Mouse (Mus musculus): ENCODE data around the gene Rfc5. TPM values are rescaled to one million over a fixed set of nuclear protein-coding genes. Genes with fewer than 3 reads are reported as not detected.
"Not testable (repeated sequence)": the region's sequence is repeated elsewhere in the genome, so short reads cannot be mapped to it uniquely, and the experiment has no call there.

The Rfc5 gene
- polyA plus RNA-seq, 1 experiment from 2014 or later: 31.9 TPM

GRCm38 (mm10) chr5:117383198-117383597 is 5.6 kb downstream of the Rfc5 start:
- Histone ChIP-seq H3K27me3 (replicated peaks; ENCODE audit: control insufficient read depth, insufficient read depth, low read length) (no peaks in the 10 kb centered on the region), H3K9ac (ENCODE audit: low read depth, low read length) (no peak overlapping the region), H3K9me3 (ENCODE audit: control insufficient read depth, low read length) (no peaks in the 10 kb centered on the region), H3K4me3 (ENCODE audit: low read length) (no peak overlapping the region), H3K36me3 (ENCODE audit: control insufficient read depth, insufficient read depth, low read length) (peaks cover 17% of the 10 kb centered on the region; the same call in 1 of the 2 replicates), H3K4me1 (ENCODE audit: control insufficient read depth, insufficient read depth, low read depth, low read length) (peaks cover 2% of the 10 kb centered on the region), H3K27ac (ENCODE audit: low read depth, low read length) (no peak overlapping the region), H3K4me2 (ENCODE audit: low read length) (no peak overlapping the region)
- 66% methylated on average over 12 of the region's 12 CpGs for WGBS
- no peak for ATAC-seq

GRCm38 (mm10) chr5:117381785-117382184 is 7.1 kb downstream of the Rfc5 start:
- 73% methylated on average over 7 of the region's 7 CpGs for WGBS
- Histone ChIP-seq H3K9ac (ENCODE audit: low read depth, low read length) (no peak overlapping the region), H3K27ac (ENCODE audit: low read depth, low read length) (no peak overlapping the region), H3K4me1 (ENCODE audit: control insufficient read depth, insufficient read depth, low read depth, low read length) (no peaks in the 10 kb centered on the region), H3K4me2 (ENCODE audit: low read length) (no peak overlapping the region), H3K36me3 (ENCODE audit: control insufficient read depth, insufficient read depth, low read length) (peaks cover 22% of the 10 kb centered on the region), H3K27me3 (replicated peaks; ENCODE audit: control insufficient read depth, insufficient read depth, low read length) (no peaks in the 10 kb centered on the region), H3K4me3 (ENCODE audit: low read length) (no peak overlapping the region), H3K9me3 (ENCODE audit: control insufficient read depth, low read length) (no peaks in the 10 kb centered on the region)
- no peak for ATAC-seq

GRCm38 (mm10) chr5:117380199-117380598 is 8.6 kb downstream of the Rfc5 start:
- no peak for ATAC-seq
- no peaks in the 10 kb centered on the region for H3K27me3 ChIP-seq (replicated peaks; ENCODE audit: control insufficient read depth, insufficient read depth, low read length)
- no peak overlapping the region for H3K4me3 ChIP-seq (ENCODE audit: low read length)
- no peaks in the 10 kb centered on the region for H3K4me1 ChIP-seq (ENCODE audit: control insufficient read depth, insufficient read depth, low read depth, low read length)
- no peak overlapping the region for H3K27ac ChIP-seq (ENCODE audit: low read depth, low read length)
- H3K9ac ChIP-seq (ENCODE audit: low read depth, low read length): no peak overlapping the region
- H3K4me2 ChIP-seq (ENCODE audit: low read length): no peak overlapping the region
- WGBS: 84% methylated on average over 4 of the region's 4 CpGs
- peaks cover 28% of the 10 kb centered on the region for H3K36me3 ChIP-seq (ENCODE audit: control insufficient read depth, insufficient read depth, low read length)
- H3K9me3 ChIP-seq (ENCODE audit: control insufficient read depth, low read length): no peaks in the 10 kb centered on the region

GRCm38 (mm10) chr5:117377731-117378130 is 11.1 kb downstream of the Rfc5 start:
- H3K27ac ChIP-seq (ENCODE audit: low read depth, low read length); H3K27me3 ChIP-seq (replicated peaks; ENCODE audit: control insufficient read depth, insufficient read depth, low read length); H3K9ac ChIP-seq (ENCODE audit: low read depth, low read length); H3K4me1 ChIP-seq (ENCODE audit: control insufficient read depth, insufficient read depth, low read depth, low read length); H3K4me3 ChIP-seq (ENCODE audit: low read length); ATAC-seq; H3K9me3 ChIP-seq (ENCODE audit: control insufficient read depth, low read length); H3K4me2 ChIP-seq (ENCODE audit: low read length): not testable (repeated sequence)
- 95% methylated on average over 14 of the region's 14 CpGs for WGBS
- peaks cover 34% of the 10 kb centered on the region for H3K36me3 ChIP-seq (ENCODE audit: control insufficient read depth, insufficient read depth, low read length)

- H3K9ac ChIP-seq (ENCODE audit: low read depth, low read length): no peak overlapping the region
- WGBS: 75% methylated on average over 11 of the region's 11 CpGs
- ATAC-seq: no peak
- peaks cover 40% of the 10 kb centered on the region for H3K36me3 ChIP-seq (ENCODE audit: control insufficient read depth, insufficient read depth, low read length)
- H3K4me2 ChIP-seq (ENCODE audit: low read length): no peak overlapping the region
- H3K27me3 ChIP-seq (replicated peaks; ENCODE audit: control insufficient read depth, insufficient read depth, low read length): no peaks in the 10 kb centered on the region
- H3K9me3 ChIP-seq (ENCODE audit: control insufficient read depth, low read length): no peaks in the 10 kb centered on the region
- H3K4me1 ChIP-seq (ENCODE audit: control insufficient read depth, insufficient read depth, low read depth, low read length): no peaks in the 10 kb centered on the region
- no peak overlapping the region for H3K4me3 ChIP-seq (ENCODE audit: low read length)
- no peak overlapping the region for H3K27ac ChIP-seq (ENCODE audit: low read depth, low read length)
Measured at GRCm38 (mm10) chr5:117376331-117376761, 12.5 kb downstream of the Rfc5 start.

- Histone ChIP-seq H3K9ac (ENCODE audit: low read depth, low read length) (no peak overlapping the region), H3K4me1 (ENCODE audit: control insufficient read depth, insufficient read depth, low read depth, low read length) (no peaks in the 10 kb centered on the region), H3K36me3 (ENCODE audit: control insufficient read depth, insufficient read depth, low read length) (peaks cover 45% of the 10 kb centered on the region), H3K4me3 (ENCODE audit: low read length) (no peak overlapping the region), H3K27ac (ENCODE audit: low read depth, low read length) (no peak overlapping the region), H3K9me3 (ENCODE audit: control insufficient read depth, low read length) (no peaks in the 10 kb centered on the region), H3K4me2 (ENCODE audit: low read length) (no peak overlapping the region), H3K27me3 (replicated peaks; ENCODE audit: control insufficient read depth, insufficient read depth, low read length) (no peaks in the 10 kb centered on the region)
- WGBS: 91% methylated on average over 7 of the region's 7 CpGs
- ATAC-seq: no peak
Measured at GRCm38 (mm10) chr5:117374372-117375049, 14.3 kb downstream of the Rfc5 start.

- 89% methylated on average over 9 of the region's 9 CpGs for WGBS
Measured at GRCm38 (mm10) chr5:117373418-117373817, 15.4 kb downstream of the Rfc5 start.

GRCm38 (mm10) chr5:117370592-117370991 is 18.3 kb downstream of the Rfc5 start:
- H3K4me2 ChIP-seq (ENCODE audit: low read length): no peak overlapping the region
- no peak overlapping the region for H3K27ac ChIP-seq (ENCODE audit: low read depth, low read length)
- no peaks in the 10 kb centered on the region for H3K27me3 ChIP-seq (replicated peaks; ENCODE audit: control insufficient read depth, insufficient read depth, low read length)
- ATAC-seq: no peak
- no peak overlapping the region for H3K4me3 ChIP-seq (ENCODE audit: low read length)
- H3K9ac ChIP-seq (ENCODE audit: low read depth, low read length): no peak overlapping the region
- no peaks in the 10 kb centered on the region for H3K9me3 ChIP-seq (ENCODE audit: control insufficient read depth, low read length)
- 88% methylated on average over 10 of the region's 10 CpGs for WGBS
- no peaks in the 10 kb centered on the region for H3K4me1 ChIP-seq (ENCODE audit: control insufficient read depth, insufficient read depth, low read depth, low read length)
- peaks cover 25% of the 10 kb centered on the region for H3K36me3 ChIP-seq (ENCODE audit: control insufficient read depth, insufficient read depth, low read length)

More at GRCm38 (mm10) chr5:117373418-117373817, 15.4 kb downstream of the Rfc5 start:
- H3K4me2 ChIP-seq (ENCODE audit: low read length): no peak overlapping the region
- H3K9ac ChIP-seq (ENCODE audit: low read depth, low read length): no peak overlapping the region
- H3K4me3 ChIP-seq (ENCODE audit: low read length): no peak overlapping the region
- no peaks in the 10 kb centered on the region for H3K27me3 ChIP-seq (replicated peaks; ENCODE audit: control insufficient read depth, insufficient read depth, low read length)
- no peaks in the 10 kb centered on the region for H3K4me1 ChIP-seq (ENCODE audit: control insufficient read depth, insufficient read depth, low read depth, low read length)
- no peaks in the 10 kb centered on the region for H3K9me3 ChIP-seq (ENCODE audit: control insufficient read depth, low read length)
- ATAC-seq: no peak
- peaks cover 39% of the 10 kb centered on the region for H3K36me3 ChIP-seq (ENCODE audit: control insufficient read depth, insufficient read depth, low read length)
- H3K27ac ChIP-seq (ENCODE audit: low read depth, low read length): no peak overlapping the region

- peaks cover 27% of the 10 kb centered on the region for H3K36me3 ChIP-seq (ENCODE audit: control insufficient read depth, insufficient read depth, low read length)
- WGBS: 42% methylated on average over 8 of the region's 8 CpGs
- H3K4me2 ChIP-seq (ENCODE audit: low read length): no peak overlapping the region
- H3K9ac ChIP-seq (ENCODE audit: low read depth, low read length): no peak overlapping the region
- no peaks in the 10 kb centered on the region for H3K9me3 ChIP-seq (ENCODE audit: control insufficient read depth, low read length)
- no peak overlapping the region for H3K27ac ChIP-seq (ENCODE audit: low read depth, low read length)
- H3K4me3 ChIP-seq (ENCODE audit: low read length): no peak overlapping the region
- no peaks in the 10 kb centered on the region for H3K27me3 ChIP-seq (replicated peaks; ENCODE audit: control insufficient read depth, insufficient read depth, low read length)
- ATAC-seq: no peak
- no peaks in the 10 kb centered on the region for H3K4me1 ChIP-seq (ENCODE audit: control insufficient read depth, insufficient read depth, low read depth, low read length)
Measured at GRCm38 (mm10) chr5:117367206-117367605, 21.6 kb downstream of the Rfc5 start.
